Mouse (Mus musculus) neural tube, embryonic 14.5 days (tissue): ENCODE results near the gene Calr. TPM values are rescaled to one million over a fixed set of nuclear protein-coding genes. Genes with fewer than 3 reads are reported as not detected.
A peak's percentile ranks its signal among the peaks of the same experiment; 100 is the strongest.

ENCODE experiments used
- ATAC-seq: fragments of 200-750 bp; cut with Nextera tagmentation; 2 replicates; pipeline ENCODE4 v1.8.0; 2017; ENCODE audit warnings: low read depth, mild to moderate bottlenecking, moderate TSS enrichment, moderate library complexity
- H3K27ac ChIP-seq: fragments of 300-500 bp; sonication (generic); 2 replicates; pipeline ENCODE4 v1.5.1; 2014; ENCODE audit warnings: low read depth, mild to moderate bottlenecking, control low read depth, low read length, moderate library complexity, mixed read lengths
- H3K27me3 ChIP-seq: fragments of 300-500 bp; sonication (generic); 2 replicates; pipeline ENCODE4 v1.6.1; 2014; ENCODE audit warnings: low read length; ENCODE audit not compliant: control insufficient read depth, insufficient read depth
- H3K36me3 ChIP-seq: fragments of 300-500 bp; sonication (generic); 2 replicates; pipeline ENCODE4 v1.6.1; 2014; ENCODE audit warnings: low read length, mixed read lengths; ENCODE audit not compliant: control insufficient read depth, insufficient read depth
- H3K4me1 ChIP-seq: fragments of 300-500 bp; sonication (generic); 2 replicates; pipeline ENCODE4 v1.6.1; 2014; ENCODE audit warnings: low read length; ENCODE audit not compliant: control insufficient read depth, insufficient read depth
- H3K4me2 ChIP-seq: fragments of 300-500 bp; sonication (generic); 2 replicates; pipeline ENCODE4 v1.6.1; 2014; ENCODE audit warnings: mild to moderate bottlenecking, low read depth, low read length, control low read depth
- H3K4me3 ChIP-seq: fragments of 300-500 bp; sonication (generic); 2 replicates; pipeline ENCODE4 v1.5.1; 2014; ENCODE audit warnings: low read depth, low read length, control low read depth, mixed read lengths
- H3K9ac ChIP-seq: fragments of 300-500 bp; sonication (generic); replicated peaks from 2 replicates; pipeline ENCODE4 v1.6.1; 2014; ENCODE audit warnings: low read depth, mild to moderate bottlenecking, control low read depth, low read length, mixed read lengths
- H3K9me3 ChIP-seq: fragments of 300-500 bp; sonication (generic); 2 replicates; pipeline ENCODE4 v1.6.1; 2016; ENCODE audit warnings: low read length; ENCODE audit not compliant: control insufficient read depth
- WGBS: fragments of 180-500 bp; shearing (Covaris S2); extraction: QIAGEN DNeasy Blood & Tissue Kit; methylation state at CpG from one replicate; pipeline ENCODE4 v1.1.7; 2014; 5-methylcytosine and 5-hydroxymethylcytosine counted together
- polyA plus RNA-seq: library from polyadenylated mRNA; unstranded; fragments of >200 nt; fragmentation: Nextera tagmentation; extraction: Ambion mirVana; gene quantifications from 2 replicates; pipeline ENCODE4 v1.2.1, GENCODE M21; 2014

The Calr gene
- 615 and 623 TPM in 2 replicates for polyA plus RNA-seq

- peak within 1 kb of the TSS; percentile 77 for H3K4me2 ChIP-seq
- under 1% methylated on average over 55 of the region's 55 CpGs for WGBS
- peak; percentile 99 for ATAC-seq
- H3K9me3 ChIP-seq: no peaks in the 10 kb centered on the region
- H3K27me3 ChIP-seq: no peaks in the 10 kb centered on the region
- peak within 1 kb of the TSS; percentile 84 for H3K27ac ChIP-seq
- H3K4me1 ChIP-seq: peaks cover 21% of the 10 kb centered on the region
- peak within 1 kb of the TSS; percentile 82 for H3K4me3 ChIP-seq
- peak within 1 kb of the TSS; percentile 97 for H3K9ac ChIP-seq
- peaks cover 32% of the 10 kb centered on the region for H3K36me3 ChIP-seq
Measured at GRCm38 (mm10) chr8:84846722-84847572, at the start of gene Calr. Calr (minus strand) TSS chr8:84846934.

- Histone ChIP-seq H3K27me3 (no peaks in the 10 kb centered on the region), H3K4me2 (no peak overlapping the region), H3K4me1 (peaks cover 10% of the 10 kb centered on the region), H3K27ac (no peak overlapping the region), H3K9me3 (no peaks in the 10 kb centered on the region), H3K36me3 (peaks cover 2% of the 10 kb centered on the region; the same call in 1 of the 2 replicates), H3K9ac (no peak overlapping the region), H3K4me3 (no peak overlapping the region)
- no peak for ATAC-seq
- 89% methylated on average over 5 of the region's 5 CpGs for WGBS
Measured at GRCm38 (mm10) chr8:84895963-84896362, 49.2 kb upstream of the Calr start.

- Histone ChIP-seq H3K9me3 (no peaks in the 10 kb centered on the region), H3K27me3 (no peaks in the 10 kb centered on the region), H3K4me2 (peak within 1 kb of the TSS; percentile 75), H3K4me3 (peak within 1 kb of the TSS; percentile 61), H3K4me1 (peaks cover 10% of the 10 kb centered on the region), H3K9ac (peak within 1 kb of the TSS; percentile 63), H3K27ac (no peak within 1 kb of the TSS), H3K36me3 (peaks cover 7% of the 10 kb centered on the region)
- peak; percentile 99 for ATAC-seq
- WGBS: 0% methylated on average over 11 of the region's 11 CpGs
Measured at GRCm38 (mm10) chr8:84893709-84894134, 47.0 kb upstream of the Calr start, which contains the start of gene Gcdh. Gcdh (minus strand) TSS chr8:84893921.

- 12% methylated on average over 31 of the region's 31 CpGs for WGBS
- H3K4me2 ChIP-seq: peak overlapping the region; percentile 75
- ATAC-seq: peak; percentile 50
Measured at GRCm38 (mm10) chr8:84892993-84893708, 46.4 kb upstream of the Calr start.

GRCm38 (mm10) chr8:84889141-84889540, 42.4 kb upstream of the Calr start:
- Histone ChIP-seq H3K9ac (no peak overlapping the region), H3K27me3 (no peaks in the 10 kb centered on the region), H3K4me2 (no peak overlapping the region), H3K9me3 (no peaks in the 10 kb centered on the region), H3K4me1 (peaks cover 9% of the 10 kb centered on the region), H3K27ac (no peak overlapping the region), H3K4me3 (no peak overlapping the region), H3K36me3 (peaks cover 25% of the 10 kb centered on the region)
- 100% methylated on average over 1 of the region's 1 CpGs for WGBS
- ATAC-seq: no peak

More at GRCm38 (mm10) chr8:84892993-84893708, 46.4 kb upstream of the Calr start:
- no peaks in the 10 kb centered on the region for H3K9me3 ChIP-seq
- peaks cover 10% of the 10 kb centered on the region for H3K4me1 ChIP-seq
- H3K36me3 ChIP-seq: peaks cover 9% of the 10 kb centered on the region
- peak overlapping the region; percentile 63 for H3K9ac ChIP-seq
- peak overlapping the region; percentile 61 for H3K4me3 ChIP-seq
- no peaks in the 10 kb centered on the region for H3K27me3 ChIP-seq
- H3K27ac ChIP-seq: no peak overlapping the region

GRCm38 (mm10) chr8:84888280-84888679, 41.5 kb upstream of the Calr start:
- WGBS: 86% methylated on average over 3 of the region's 3 CpGs
- no peaks in the 10 kb centered on the region for H3K27me3 ChIP-seq
- peaks cover 6% of the 10 kb centered on the region for H3K4me1 ChIP-seq
- H3K4me2 ChIP-seq: no peak overlapping the region
- H3K27ac ChIP-seq: no peak overlapping the region
- H3K9ac ChIP-seq: no peak overlapping the region
- H3K4me3 ChIP-seq: no peak overlapping the region
- H3K9me3 ChIP-seq: no peaks in the 10 kb centered on the region
- peaks cover 25% of the 10 kb centered on the region for H3K36me3 ChIP-seq
- no peak for ATAC-seq

GRCm38 (mm10) chr8:84884728-84885127, 38.0 kb upstream of the Calr start:
- peaks cover 18% of the 10 kb centered on the region for H3K36me3 ChIP-seq
- no peaks in the 10 kb centered on the region for H3K27me3 ChIP-seq
- no peaks in the 10 kb centered on the region for H3K9me3 ChIP-seq
- no peak overlapping the region for H3K4me2 ChIP-seq
- H3K4me3 ChIP-seq: no peak overlapping the region
- no peaks in the 10 kb centered on the region for H3K4me1 ChIP-seq
- no peak overlapping the region for H3K9ac ChIP-seq
- H3K27ac ChIP-seq: no peak overlapping the region
- ATAC-seq: no peak
- 86% methylated on average over 4 of the region's 4 CpGs for WGBS

GRCm38 (mm10) chr8:84878915-84879314, 32.2 kb upstream of the Calr start:
- Histone ChIP-seq H3K27me3 (no peaks in the 10 kb centered on the region), H3K4me3 (no peak overlapping the region), H3K36me3 (no peaks in the 10 kb centered on the region), H3K4me2 (no peak overlapping the region), H3K27ac (no peak overlapping the region), H3K4me1 (no peaks in the 10 kb centered on the region), H3K9ac (no peak overlapping the region), H3K9me3 (no peaks in the 10 kb centered on the region)
- no peak for ATAC-seq
- 79% methylated on average over 1 of the region's 1 CpGs for WGBS
